Mouse (Mus musculus) cerebellum, postnatal 25 days (tissue): Measurements from ENCODE around the gene P2rx4.
A peak's percentile ranks its signal among the peaks of the same experiment; 100 is the strongest.

Source experiments
- DNase-seq, 2 experiments: peaks; one replicate each; pipeline ENCODE4 v3.0.0; 2021; ENCODE audit warnings: mixed read lengths in 2 of 2

P2rx4 gene

GRCm38 (mm10) chr5:122763271-122764031 is 56.1 kb downstream of the P2rx4 start:
- peak; percentile 63 to 69 for DNase-seq

GRCm38 (mm10) chr5:122764032-122764464 is 56.7 kb downstream of the P2rx4 start:
- peak; percentile 78 to 88 for DNase-seq

- DNase-seq = peak in 1 of 2 experiments; percentile 56
Observed at GRCm38 (mm10) chr5:122767283-122767682, 59.9 kb downstream of the P2rx4 start.

- DNase-seq = no peak
Observed at GRCm38 (mm10) chr5:122769101-122769568, 61.8 kb downstream of the P2rx4 start.

- peak in 1 of 2 experiments; percentile 64 for DNase-seq
Observed at GRCm38 (mm10) chr5:122770304-122770703, 63.0 kb downstream of the P2rx4 start.

GRCm38 (mm10) chr5:122770806-122771261 is 63.5 kb downstream of the P2rx4 start:
- peak; percentile 93 to 95 for DNase-seq

- no peak for DNase-seq
Observed at GRCm38 (mm10) chr5:122771428-122771827, 64.1 kb downstream of the P2rx4 start.

GRCm38 (mm10) chr5:122773756-122774155 is 66.4 kb downstream of the P2rx4 start:
- DNase-seq = no peak

- DNase-seq = peak; percentile 39 to 53
Observed at GRCm38 (mm10) chr5:122774743-122775611, 67.6 kb downstream of the P2rx4 start.

GRCm38 (mm10) chr5:122775646-122776286 is 68.4 kb downstream of the P2rx4 start:
- DNase-seq = no peak

- peak in 1 of 2 experiments; percentile 19 for DNase-seq
Observed at GRCm38 (mm10) chr5:122777322-122777721, 70.0 kb downstream of the P2rx4 start.

- peak; percentile 65 to 72 for DNase-seq
Observed at GRCm38 (mm10) chr5:122778231-122779226, 71.2 kb downstream of the P2rx4 start.
